Mouse (Mus musculus) spleen, adult 2 months (tissue): ENCODE measurements around the gene Stambpl1. TPM values are rescaled to one million over a fixed set of nuclear protein-coding genes. Genes with fewer than 3 reads are reported as not detected.

ENCODE experiments used
- DNase-seq, 2 experiments: peaks; one replicate each; pipeline versions ENCODE4 v3.0.0 to v3.0.0-alpha.2; 2012 to 2021; ENCODE audit warnings: low spot score in 2 of 2, low read depth in 1 of 2
- H3K27ac ChIP-seq: fragments of 200-500 bp; 2 replicates; pipeline ENCODE4 v1.5.1; 2012; ENCODE audit warnings: low read length, inconsistent platforms; ENCODE audit not compliant: insufficient read depth
- H3K27me3 ChIP-seq: fragments of 200-500 bp; 2 replicates; pipeline ENCODE4 v1.6.1; 2012; ENCODE audit warnings: mild to moderate bottlenecking, moderate library complexity, low read length, inconsistent platforms; ENCODE audit not compliant: control insufficient read depth, insufficient read depth
- H3K36me3 ChIP-seq: fragments of 200-500 bp; 2 replicates; pipeline ENCODE4 v1.6.1; 2012; ENCODE audit warnings: mild to moderate bottlenecking, low read length, inconsistent platforms; ENCODE audit not compliant: control insufficient read depth, insufficient read depth
- H3K4me1 ChIP-seq: fragments of 200-500 bp; 2 replicates; pipeline ENCODE4 v1.6.1; 2011; ENCODE audit warnings: inconsistent platforms; ENCODE audit not compliant: control insufficient read depth, insufficient read depth, insufficient read length
- H3K4me3 ChIP-seq: fragments of 200-500 bp; 2 replicates; pipeline ENCODE4 v1.5.1; 2011; ENCODE audit warnings: mild to moderate bottlenecking, inconsistent platforms; ENCODE audit not compliant: insufficient read depth, insufficient read length; ENCODE audit errors: extremely low read depth
- CTCF ChIP-seq: fragments of 200-500 bp; IDR thresholded peaks from 2 replicates; pipeline ENCODE4 v1.5.1; 2011; ENCODE audit warnings: mild to moderate bottlenecking, inconsistent platforms; ENCODE audit not compliant: insufficient read depth, insufficient read length, insufficient replicate concordance; ENCODE audit errors: extremely low read depth
- POLR2A ChIP-seq: fragments of 200-500 bp; IDR thresholded peaks from 2 replicates; pipeline ENCODE4 v1.6.1; 2011; ENCODE audit warnings: low read depth, low read length, inconsistent platforms
- WGBS: fragments of 180-500 bp; shearing (Covaris S2); methylation state at CpG from one replicate; pipeline ENCODE4 v1.1.7; 2018; 5-methylcytosine and 5-hydroxymethylcytosine counted together
- polyA plus RNA-seq: library from polyadenylated mRNA; depleted of rRNA; stranded (reverse); fragments of >200 nt; gene quantifications from 2 replicates; pipeline ENCODE4 v1.2.3, GENCODE M21; 2012

The Stambpl1 gene
- polyA plus RNA-seq, 1 experiment, result 9.5 TPM

- H3K27me3 ChIP-seq, result no peaks in the 10 kb centered on the region
- DNase-seq, result no peak
- H3K4me1 ChIP-seq, result peaks cover 10% of the 10 kb centered on the region
- no peak overlapping the region for H3K27ac ChIP-seq
- H3K36me3 ChIP-seq, result no peaks in the 10 kb centered on the region
- TF ChIP-seq POLR2A (no peak), CTCF (no peak)
- H3K4me3 ChIP-seq, result no peak overlapping the region
- WGBS, result 90% methylated on average over 3 of the region's 3 CpGs
Observed at GRCm38 (mm10) chr19:34209031-34209430, 17.0 kb downstream of the Stambpl1 start.

- Histone ChIP-seq H3K27ac (no peak overlapping the region), H3K27me3 (no peaks in the 10 kb centered on the region), H3K4me3 (no peak overlapping the region), H3K4me1 (peaks cover 10% of the 10 kb centered on the region), H3K36me3 (no peaks in the 10 kb centered on the region)
- DNase-seq, result no peak
- WGBS, result 79% methylated on average over 8 of the region's 8 CpGs
- no peak for TF ChIP-seq CTCF
- no peak for TF ChIP-seq POLR2A
Observed at GRCm38 (mm10) chr19:34209930-34210581, 18.0 kb downstream of the Stambpl1 start.

- Histone ChIP-seq H3K4me3 (no peak overlapping the region), H3K36me3 (no peaks in the 10 kb centered on the region), H3K4me1 (peaks cover 7% of the 10 kb centered on the region), H3K27ac (no peak overlapping the region), H3K27me3 (no peaks in the 10 kb centered on the region)
- no peak for DNase-seq
- WGBS, result 79% methylated on average over 2 of the region's 2 CpGs
- TF ChIP-seq POLR2A (no peak), CTCF (no peak)
Observed at GRCm38 (mm10) chr19:34210841-34211240, 18.8 kb downstream of the Stambpl1 start.

- Histone ChIP-seq H3K27ac (no peak overlapping the region), H3K36me3 (no peaks in the 10 kb centered on the region), H3K27me3 (no peaks in the 10 kb centered on the region), H3K4me1 (peaks cover 12% of the 10 kb centered on the region), H3K4me3 (no peak overlapping the region)
- WGBS, result 85% methylated on average over 12 of the region's 12 CpGs
- no peak for DNase-seq
- TF ChIP-seq CTCF, result no peak
- no peak for TF ChIP-seq POLR2A
Observed at GRCm38 (mm10) chr19:34212489-34213250, 20.6 kb downstream of the Stambpl1 start.

GRCm38 (mm10) chr19:34213251-34213645 is 21.2 kb downstream of the Stambpl1 start:
- Histone ChIP-seq H3K4me1 (peaks cover 12% of the 10 kb centered on the region), H3K27ac (no peak overlapping the region), H3K27me3 (no peaks in the 10 kb centered on the region), H3K4me3 (no peak overlapping the region), H3K36me3 (no peaks in the 10 kb centered on the region)
- DNase-seq, result no peak
- TF ChIP-seq CTCF, result no peak
- no peak for TF ChIP-seq POLR2A

- Histone ChIP-seq H3K36me3 (no peaks in the 10 kb centered on the region), H3K27me3 (no peaks in the 10 kb centered on the region), H3K4me3 (no peak overlapping the region), H3K27ac (no peak overlapping the region), H3K4me1 (peaks cover 12% of the 10 kb centered on the region)
- DNase-seq, result no peak
- TF ChIP-seq CTCF (no peak), POLR2A (no peak)
- 25% methylated on average over 4 of the region's 4 CpGs for WGBS
Observed at GRCm38 (mm10) chr19:34214136-34214535, 22.1 kb downstream of the Stambpl1 start.

- H3K4me1 ChIP-seq, result peaks cover 7% of the 10 kb centered on the region; the same call in 1 of the 2 replicates
- H3K27me3 ChIP-seq, result no peaks in the 10 kb centered on the region
- TF ChIP-seq POLR2A (no peak), CTCF (no peak)
- H3K36me3 ChIP-seq, result peaks cover 3% of the 10 kb centered on the region
- WGBS, result 20% methylated on average over 5 of the region's 5 CpGs
- DNase-seq, result no peak
- no peak overlapping the region for H3K27ac ChIP-seq
- H3K4me3 ChIP-seq, result no peak overlapping the region
Observed at GRCm38 (mm10) chr19:34216956-34217355, 24.9 kb downstream of the Stambpl1 start.
